Mouse (Mus musculus) stomach, postnatal 0 days (tissue): ENCODE measurements around the gene Nkain4. TPM values are rescaled to one million over a fixed set of nuclear protein-coding genes. Genes with fewer than 3 reads are reported as not detected.

Source experiments
- ATAC-seq: fragments of 200-750 bp; cut with Nextera tagmentation; 2 replicates; pipeline ENCODE4 v1.8.0; 2017; ENCODE audit not compliant: low FRiP score, low TSS enrichment
- DNase-seq: peaks from one replicate; pipeline ENCODE4 v3.0.0-alpha.2; 2016; ENCODE audit warnings: low spot score
- H3K27ac ChIP-seq: fragments of 300-500 bp; sonication (generic); replicated peaks from 2 replicates; pipeline ENCODE4 v1.5.1; 2014; ENCODE audit warnings: mild to moderate bottlenecking, control low read depth
- H3K27me3 ChIP-seq: fragments of 300-500 bp; sonication (generic); 2 replicates; pipeline ENCODE4 v1.6.1; 2014; ENCODE audit warnings: low read length; ENCODE audit not compliant: control insufficient read depth, insufficient read depth
- H3K36me3 ChIP-seq: fragments of 300-500 bp; sonication (generic); 2 replicates; pipeline ENCODE4 v1.6.1; 2014; ENCODE audit warnings: low read length, mixed read lengths; ENCODE audit not compliant: control insufficient read depth, insufficient read depth
- H3K4me1 ChIP-seq: fragments of 300-500 bp; sonication (generic); replicated peaks from 2 replicates; pipeline ENCODE4 v1.6.1; 2014; ENCODE audit warnings: antibody characterized with exemption; ENCODE audit not compliant: control insufficient read depth, insufficient read depth
- H3K4me2 ChIP-seq: fragments of 300-500 bp; sonication (generic); replicated peaks from 2 replicates; pipeline ENCODE4 v1.6.1; 2014; ENCODE audit warnings: low read depth, mild to moderate bottlenecking, control low read depth, moderate library complexity
- H3K4me3 ChIP-seq: fragments of 300-500 bp; sonication (generic); 2 replicates; pipeline ENCODE4 v1.5.1; 2014; ENCODE audit warnings: low read depth, low read length, control low read depth
- H3K9ac ChIP-seq: fragments of 300-500 bp; sonication (generic); 2 replicates; pipeline ENCODE4 v1.6.1; 2014; ENCODE audit warnings: mild to moderate bottlenecking, low read length, control low read depth, mixed read lengths
- H3K9me3 ChIP-seq: fragments of 300-500 bp; sonication (generic); 2 replicates; pipeline ENCODE4 v1.6.1; 2016; ENCODE audit warnings: low read length; ENCODE audit not compliant: control insufficient read depth
- CTCF ChIP-seq: IDR thresholded peaks from 2 replicates; pipeline ENCODE4 v1.5.1; 2016; ENCODE audit warnings: antibody characterized with exemption, low read depth, mild to moderate bottlenecking, moderate library complexity
- EP300 ChIP-seq: optimal IDR thresholded peaks from 2 replicates; pipeline ENCODE3; 2016; ENCODE audit warnings: antibody characterized with exemption
- WGBS: fragments of 180-500 bp; shearing (Covaris S2); extraction: QIAGEN DNeasy Blood & Tissue Kit; methylation state at CpG from one replicate; pipeline ENCODE4 v1.1.7; 2014; 5-methylcytosine and 5-hydroxymethylcytosine counted together
- polyA plus RNA-seq: library from polyadenylated mRNA; unstranded; fragments of >200 nt; fragmentation: Nextera tagmentation; extraction: Ambion mirVana; gene quantifications from 2 replicates; pipeline ENCODE4 v1.2.1, GENCODE M21; 2015

Nkain4 gene
- polyA plus RNA-seq = 42.7 and 44.0 TPM in 2 replicates

DNA sequence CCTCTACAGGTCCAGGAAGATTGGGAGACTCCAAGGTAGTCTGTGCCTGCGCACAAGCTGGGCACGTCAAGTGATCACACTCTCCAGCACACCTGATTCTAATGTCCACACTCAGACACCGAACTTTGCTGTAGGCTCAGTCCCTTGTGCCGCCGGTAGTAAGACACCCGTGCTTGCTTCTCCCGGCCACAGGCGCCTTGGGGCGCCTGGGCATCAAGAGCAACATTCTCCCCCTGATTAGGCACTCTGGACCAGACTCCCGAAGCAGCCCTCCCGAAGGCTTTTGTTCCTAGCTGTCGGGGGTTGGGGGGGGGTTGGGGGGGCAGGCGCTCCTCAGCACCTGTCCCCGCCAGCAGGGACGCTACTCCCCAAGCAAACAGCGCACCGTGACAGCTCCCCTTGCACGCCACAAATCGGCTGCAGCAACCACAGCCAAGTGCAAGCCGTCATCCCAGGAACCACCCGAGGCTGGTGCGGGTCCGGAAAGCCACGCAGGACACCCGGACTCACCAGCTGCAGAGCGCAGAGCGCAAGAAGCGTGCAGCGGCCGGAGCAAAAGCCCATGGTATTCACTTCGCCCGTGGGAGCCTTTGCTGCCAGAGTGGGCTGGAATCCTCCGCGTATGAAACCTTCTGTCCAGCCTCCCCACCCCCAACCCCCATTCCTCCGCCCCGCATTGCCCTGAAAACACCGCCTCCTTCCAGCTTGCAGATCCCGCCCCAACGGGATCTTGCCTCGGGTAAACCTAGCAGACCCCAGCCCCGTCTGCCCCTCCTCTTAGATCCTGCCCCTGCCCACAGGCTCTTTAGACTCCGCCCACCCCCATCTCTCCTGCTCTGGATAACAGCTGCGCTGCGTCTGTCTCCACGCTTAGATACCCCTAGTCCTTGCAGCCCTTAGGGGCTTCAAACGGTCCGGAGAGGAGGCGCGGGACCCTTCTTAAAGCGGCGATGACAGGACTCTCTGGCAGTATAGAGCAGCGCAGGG lies at the start of gene Nkain4:
Gene Nkain4 (minus strand): TSS at position 639 of the 987 bp plus-strand sequence.
- peak within 1 kb of the TSS; percentile 56 for H3K27ac ChIP-seq
- H3K4me2 ChIP-seq = peak within 1 kb of the TSS; percentile 82
- no peaks in the 10 kb centered on the region for H3K27me3 ChIP-seq
- no peaks in the 10 kb centered on the region for H3K9me3 ChIP-seq
- H3K4me3 ChIP-seq = peak within 1 kb of the TSS; percentile 51
- H3K36me3 ChIP-seq = no peaks in the 10 kb centered on the region
- TF ChIP-seq EP300 (no peak), CTCF (peak; percentile 60)
- 1% methylated on average over 50 of the region's 52 CpGs for WGBS
- DNase-seq (peak; percentile 63), ATAC-seq (peak; percentile 67)
- peak within 1 kb of the TSS; percentile 59 for H3K9ac ChIP-seq
- peaks cover 4% of the 10 kb centered on the region; the same call in 1 of the 2 replicates for H3K4me1 ChIP-seq

DNA sequence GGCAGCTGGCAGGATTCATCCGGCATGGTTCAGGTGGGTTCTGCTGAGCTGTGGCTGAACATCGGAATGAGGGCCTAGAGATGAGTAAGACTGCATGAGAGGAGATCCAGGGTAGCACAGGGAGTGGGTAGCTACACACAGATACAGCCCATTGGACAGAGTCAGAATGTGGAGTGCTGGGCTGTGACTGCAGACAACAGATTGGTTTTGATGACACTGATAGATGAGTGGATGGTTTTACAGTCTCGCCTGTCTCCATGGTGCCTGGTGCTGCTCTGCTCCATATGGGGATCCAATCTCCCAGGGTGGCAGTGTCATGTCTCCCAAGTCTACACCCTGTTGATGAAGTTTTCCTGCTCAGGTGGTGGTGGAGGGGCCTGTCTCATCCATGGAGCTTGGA lies 42.4 kb upstream of the Nkain4 start:
- ATAC-seq (no peak; the same call in 1 of the 2 replicates), DNase-seq (no peak)
- H3K4me1 ChIP-seq = no peaks in the 10 kb centered on the region
- H3K4me3 ChIP-seq = no peak overlapping the region
- H3K27ac ChIP-seq = no peak overlapping the region
- H3K4me2 ChIP-seq = no peak overlapping the region
- TF ChIP-seq CTCF = no peak
- TF ChIP-seq EP300 = no peak
- H3K27me3 ChIP-seq = no peaks in the 10 kb centered on the region
- H3K9me3 ChIP-seq = no peaks in the 10 kb centered on the region
- H3K9ac ChIP-seq = no peak overlapping the region
- H3K36me3 ChIP-seq = no peaks in the 10 kb centered on the region
- 76% methylated on average over 3 of the region's 3 CpGs for WGBS

DNA sequence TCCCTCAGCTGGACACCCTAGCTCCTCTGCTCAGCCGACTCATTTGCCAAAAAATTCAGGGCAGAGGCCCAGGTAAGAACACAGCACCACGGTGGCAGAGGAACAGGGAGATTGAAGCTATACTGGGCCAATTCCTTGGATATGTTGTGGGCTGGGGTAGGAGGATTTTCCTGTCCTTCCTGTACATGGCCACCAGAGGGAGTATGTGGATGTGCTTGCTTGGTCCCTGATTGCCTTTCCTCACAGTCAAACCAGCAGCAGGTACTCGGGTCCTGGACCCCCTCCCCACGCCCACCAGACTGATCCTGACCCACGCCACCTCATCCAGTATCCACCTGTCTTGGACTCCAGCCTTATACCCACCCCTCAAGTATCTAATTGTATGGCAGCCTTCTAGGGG lies 41.9 kb upstream of the Nkain4 start:
- H3K9me3 ChIP-seq = no peaks in the 10 kb centered on the region
- H3K27ac ChIP-seq = no peak overlapping the region
- ATAC-seq (no peak; the same call in 1 of the 2 replicates), DNase-seq (peak; percentile 35)
- WGBS = 8% methylated on average over 5 of the region's 5 CpGs
- TF ChIP-seq EP300 = no peak
- peak; percentile 91 for TF ChIP-seq CTCF
- no peaks in the 10 kb centered on the region for H3K4me1 ChIP-seq
- H3K4me2 ChIP-seq = no peak overlapping the region
- H3K4me3 ChIP-seq = no peak overlapping the region
- no peaks in the 10 kb centered on the region for H3K27me3 ChIP-seq
- no peak overlapping the region for H3K9ac ChIP-seq
- H3K36me3 ChIP-seq = no peaks in the 10 kb centered on the region

DNA sequence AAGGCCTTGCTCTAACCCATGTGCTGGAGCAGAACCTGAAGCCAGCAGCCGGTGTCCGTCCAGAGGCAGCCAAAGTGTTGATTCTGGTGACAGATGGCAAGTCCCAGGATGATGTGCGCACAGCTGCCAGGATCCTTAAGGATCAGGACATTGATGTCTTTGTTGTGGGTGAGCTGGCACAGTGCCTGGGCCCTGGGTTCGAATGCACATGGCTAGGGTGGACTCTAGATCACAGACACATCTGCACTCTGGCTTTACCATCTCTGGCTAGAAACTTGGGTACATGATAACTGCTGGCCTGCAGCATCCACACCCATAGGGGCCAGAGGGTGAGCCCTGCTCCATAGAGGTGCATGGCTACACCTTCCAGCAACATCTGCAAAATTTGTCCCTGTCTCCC lies 41.0 kb upstream of the Nkain4 start:
- no peaks in the 10 kb centered on the region for H3K9me3 ChIP-seq
- DNase-seq (no peak), ATAC-seq (no peak)
- no peaks in the 10 kb centered on the region for H3K27me3 ChIP-seq
- H3K4me3 ChIP-seq = no peak overlapping the region
- H3K36me3 ChIP-seq = no peaks in the 10 kb centered on the region
- TF ChIP-seq EP300 = no peak
- TF ChIP-seq CTCF = no peak
- H3K27ac ChIP-seq = no peak overlapping the region
- H3K4me2 ChIP-seq = no peak overlapping the region
- H3K9ac ChIP-seq = no peak overlapping the region
- H3K4me1 ChIP-seq = no peaks in the 10 kb centered on the region
- 77% methylated on average over 4 of the region's 4 CpGs for WGBS

DNA sequence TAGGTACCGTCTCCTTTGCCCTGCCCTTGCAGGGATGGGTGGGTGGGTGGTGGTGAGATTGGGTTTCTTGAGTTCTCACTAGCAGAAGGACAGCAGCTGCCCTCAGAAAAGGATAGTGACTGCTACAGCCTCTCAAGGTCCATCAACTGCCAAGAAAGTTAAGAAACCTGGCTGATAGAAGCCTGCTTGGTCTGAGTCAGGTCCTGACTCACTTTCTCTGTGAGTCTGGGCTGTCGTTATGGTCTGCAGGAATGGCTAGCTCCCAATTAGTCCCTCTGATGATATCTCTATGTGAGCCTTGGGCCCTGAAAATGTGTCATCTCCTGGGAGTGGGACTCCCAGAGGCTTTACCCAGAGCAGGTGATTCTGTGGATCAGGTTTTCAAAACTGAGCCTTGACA lies 39.9 kb upstream of the Nkain4 start:
- no peaks in the 10 kb centered on the region for H3K27me3 ChIP-seq
- ATAC-seq (no peak), DNase-seq (no peak)
- WGBS = 67% methylated on average over 2 of the region's 2 CpGs
- H3K9me3 ChIP-seq = no peaks in the 10 kb centered on the region
- no peak overlapping the region for H3K27ac ChIP-seq
- H3K9ac ChIP-seq = no peak overlapping the region
- H3K4me1 ChIP-seq = no peaks in the 10 kb centered on the region
- H3K36me3 ChIP-seq = no peaks in the 10 kb centered on the region
- TF ChIP-seq CTCF (no peak), EP300 (no peak)
- H3K4me2 ChIP-seq = no peak overlapping the region
- H3K4me3 ChIP-seq = no peak overlapping the region

DNA sequence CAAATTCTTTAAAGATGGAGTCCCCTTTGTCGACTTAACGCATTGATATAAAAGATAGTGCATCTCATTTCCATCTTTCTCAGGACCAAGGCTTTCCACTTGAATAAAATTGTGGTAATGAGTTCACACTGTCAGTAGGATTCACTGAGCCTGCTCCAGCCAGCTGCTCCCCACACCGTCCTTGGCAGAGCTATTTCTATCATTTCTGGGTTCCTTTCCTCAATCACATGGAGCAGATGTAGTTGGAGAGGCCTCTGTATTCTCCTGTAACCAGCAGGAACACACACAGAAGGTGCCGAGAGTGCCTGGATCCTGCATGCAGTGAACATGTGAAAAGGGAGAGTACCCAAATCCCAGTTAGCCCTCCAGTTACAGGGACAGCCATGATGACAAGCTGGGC lies 35.8 kb upstream of the Nkain4 start:
- no peak for DNase-seq
- Histone ChIP-seq H3K9me3 (no peaks in the 10 kb centered on the region), H3K27ac (no peak overlapping the region), H3K4me2 (no peak overlapping the region), H3K4me1 (no peaks in the 10 kb centered on the region), H3K27me3 (no peaks in the 10 kb centered on the region), H3K9ac (no peak overlapping the region), H3K36me3 (no peaks in the 10 kb centered on the region), H3K4me3 (no peak overlapping the region)
- ATAC-seq = no peak
- WGBS = 68% methylated on average over 4 of the region's 4 CpGs
- no peak for TF ChIP-seq EP300
- TF ChIP-seq CTCF = no peak
